Mouse (Mus musculus) MEL (cell line): ENCODE data around the gene Tas1r2. TPM values are rescaled to one million over a fixed set of nuclear protein-coding genes. Genes with fewer than 3 reads are reported as not detected.

Source experiments
- DNase-seq: peaks from one replicate; pipeline ENCODE4 v3.0.0; 2011; ENCODE audit warnings: low read depth, low spot score
- H3K27ac ChIP-seq: 2 replicates; pipeline ENCODE4 v1.5.1; 2012; ENCODE audit warnings: low read depth, mild to moderate bottlenecking, control low read depth, low read length, moderate library complexity; ENCODE audit not compliant: control insufficient read depth
- H3K27me3 ChIP-seq, 2 experiments: fragments of 150-350 bp in 1 of 2; sonication (generic) in 1 of 2; 2 replicates each; pipeline ENCODE4 v1.6.1; 2012; ENCODE audit warnings: low read length in 2 of 2, mild to moderate bottlenecking in 2 of 2, improper control_type of control experiment in 1 of 2, moderate library complexity in 1 of 2; ENCODE audit not compliant: insufficient read depth in 2 of 2, control insufficient read depth in 1 of 2
- H3K36me3 ChIP-seq, 2 experiments: 2 replicates each; pipeline ENCODE4 v1.6.1; 2012 to 2014; ENCODE audit warnings: low read length in 2 of 2, improper control_type of control experiment in 1 of 2, inconsistent platforms in 1 of 2, mild to moderate bottlenecking in 1 of 2; ENCODE audit not compliant: insufficient read depth in 2 of 2, control insufficient read depth in 1 of 2
- H3K4me1 ChIP-seq, 2 experiments: fragments of 150-350 bp in 1 of 2; sonication (generic) in 1 of 2; 2 replicates each; pipeline ENCODE4 v1.6.1; 2012; ENCODE audit warnings: low read length in 2 of 2, improper control_type of control experiment in 1 of 2, mild to moderate bottlenecking in 1 of 2; ENCODE audit not compliant: insufficient read depth in 2 of 2, control insufficient read depth in 1 of 2
- H3K4me3 ChIP-seq, 2 experiments: fragments of 150-350 bp in 1 of 2; sonication (generic) in 1 of 2; 2 replicates each; pipeline ENCODE4 v1.5.1; 2012; ENCODE audit warnings: low read depth in 2 of 2, low read length in 2 of 2, mild to moderate bottlenecking in 2 of 2, moderate library complexity in 2 of 2, control low read depth in 1 of 2, improper control_type of control experiment in 1 of 2; ENCODE audit not compliant: control insufficient read depth in 1 of 2, insufficient read depth in 1 of 2
- H3K79me2 ChIP-seq: 2 replicates; pipeline ENCODE4 v1.6.1; 2012; ENCODE audit warnings: mild to moderate bottlenecking, low read length, moderate library complexity; ENCODE audit not compliant: control insufficient read depth, poor library complexity, insufficient read depth
- H3K9ac ChIP-seq: 2 replicates; pipeline ENCODE4 v1.6.1; 2012; ENCODE audit warnings: low read depth, mild to moderate bottlenecking, control low read depth, low read length, moderate library complexity; ENCODE audit not compliant: control insufficient read depth, poor library complexity, severe bottlenecking
- H3K9me3 ChIP-seq: fragments of 150-350 bp; sonication (generic); replicated peaks from 2 replicates; pipeline ENCODE4 v1.6.1; 2012; ENCODE audit warnings: mild to moderate bottlenecking, low read length, improper control_type of control experiment, moderate library complexity; ENCODE audit not compliant: insufficient read depth
- CHD1 ChIP-seq: IDR thresholded peaks from 2 replicates; pipeline ENCODE4 v1.6.1; 2012; ENCODE audit warnings: low read depth, mild to moderate bottlenecking, inconsistent platforms, low read length, improper control_type of control experiment
- CHD2 ChIP-seq: IDR thresholded peaks from 2 replicates; pipeline ENCODE4 v1.6.1; 2011; ENCODE audit warnings: low read length, improper control_type of control experiment
- CTCF ChIP-seq, 3 experiments: IDR thresholded peaks in 2 of 3; conservative IDR thresholded peaks in 1 of 3; 2 replicates each; pipeline ENCODE4 v1.5.1; 2011 to 2012; ENCODE audit warnings: low read length in 3 of 3, low read depth in 2 of 3, mild to moderate bottlenecking in 2 of 3, improper control_type of control experiment in 1 of 3, inconsistent platforms in 1 of 3, mixed read lengths in 1 of 3, moderate library complexity in 1 of 3; ENCODE audit not compliant: control insufficient read depth in 1 of 3, insufficient read depth in 1 of 3, poor library complexity in 1 of 3, severe bottlenecking in 1 of 3
- E2F4 ChIP-seq: IDR thresholded peaks from 2 replicates; pipeline ENCODE4 v1.6.1; 2011; ENCODE audit warnings: low read depth, low read length, improper control_type of control experiment, borderline replicate concordance
- ETS1 ChIP-seq: IDR thresholded peaks from 2 replicates; pipeline ENCODE4 v1.6.1; 2012; ENCODE audit warnings: low read depth, mild to moderate bottlenecking, inconsistent platforms, low read length, improper control_type of control experiment, moderate library complexity
- HCFC1 ChIP-seq: IDR thresholded peaks from 2 replicates; pipeline ENCODE4 v1.6.1; 2012; ENCODE audit warnings: low read depth, mild to moderate bottlenecking, inconsistent platforms, low read length, improper control_type of control experiment, moderate library complexity
- JUND ChIP-seq: IDR thresholded peaks from 2 replicates; pipeline ENCODE4 v1.6.1; 2011; ENCODE audit warnings: low read depth, mild to moderate bottlenecking, improper control_type of control experiment, low read length
- KAT2A ChIP-seq: conservative IDR thresholded peaks from 2 replicates; pipeline ENCODE4 v1.6.1; 2012; ENCODE audit warnings: low read depth, low read length, improper control_type of control experiment, inconsistent platforms
- MAX ChIP-seq: IDR thresholded peaks from 2 replicates; pipeline ENCODE4 v1.6.1; 2011; ENCODE audit warnings: low read length, improper control_type of control experiment
- MAZ ChIP-seq: IDR thresholded peaks from 2 replicates; pipeline ENCODE4 v1.6.1; 2012; ENCODE audit warnings: low read depth, mild to moderate bottlenecking, inconsistent platforms, low read length, improper control_type of control experiment
- MEF2A ChIP-seq: IDR thresholded peaks from 2 replicates; pipeline ENCODE4 v1.6.1; 2014; ENCODE audit warnings: low read depth, mild to moderate bottlenecking, inconsistent platforms, low read length, improper control_type of control experiment; ENCODE audit not compliant: poor library complexity, insufficient replicate concordance, severe bottlenecking; ENCODE audit errors: extremely low read depth
- MXI1 ChIP-seq: IDR thresholded peaks from 2 replicates; pipeline ENCODE4 v1.6.1; 2011; ENCODE audit warnings: mild to moderate bottlenecking, low read depth, low read length, improper control_type of control experiment
- POLR2AphosphoS5 ChIP-seq: IDR thresholded peaks from 2 replicates; pipeline ENCODE4 v1.6.1; 2012; ENCODE audit warnings: low read depth, borderline replicate concordance, mild to moderate bottlenecking, inconsistent platforms, low read length, moderate library complexity, mixed read lengths
- RAD21 ChIP-seq: IDR thresholded peaks from 2 replicates; pipeline ENCODE4 v1.6.1; 2011; ENCODE audit warnings: mild to moderate bottlenecking, low read depth, low read length, improper control_type of control experiment
- RCOR1 ChIP-seq: IDR thresholded peaks from 2 replicates; pipeline ENCODE4 v1.6.1; 2012; ENCODE audit warnings: low read depth, mild to moderate bottlenecking, inconsistent platforms, low read length, improper control_type of control experiment
- SIN3A ChIP-seq: IDR thresholded peaks from 2 replicates; pipeline ENCODE4 v1.6.1; 2012; ENCODE audit warnings: low read length, improper control_type of control experiment, inconsistent platforms
- SMC3 ChIP-seq: IDR thresholded peaks from 2 replicates; pipeline ENCODE4 v1.6.1; 2011; ENCODE audit warnings: low read depth, low read length, improper control_type of control experiment
- USF1 ChIP-seq: IDR thresholded peaks from 2 replicates; pipeline ENCODE4 v1.6.1; 2014; ENCODE audit warnings: low read depth, mild to moderate bottlenecking, inconsistent platforms, low read length, improper control_type of control experiment, moderate library complexity
- USF2 ChIP-seq, 2 experiments: IDR thresholded peaks; 2 replicates each; pipeline ENCODE4 v1.6.1; 2011 to 2012; ENCODE audit warnings: improper control_type of control experiment in 2 of 2, low read length in 2 of 2, borderline replicate concordance in 1 of 2, inconsistent platforms in 1 of 2, low read depth in 1 of 2, mild to moderate bottlenecking in 1 of 2; ENCODE audit not compliant: insufficient read depth in 1 of 2
- ZC3H11A ChIP-seq: IDR thresholded peaks from 2 replicates; pipeline ENCODE4 v1.6.1; 2012; ENCODE audit warnings: low read depth, mild to moderate bottlenecking, inconsistent platforms, low read length, improper control_type of control experiment
- ZKSCAN1 ChIP-seq: IDR thresholded peaks from 2 replicates; pipeline ENCODE4 v1.6.1; 2012; ENCODE audit warnings: low read depth, mild to moderate bottlenecking, inconsistent platforms, low read length, improper control_type of control experiment, moderate library complexity
- ZMIZ1 ChIP-seq: IDR thresholded peaks from 2 replicates; pipeline ENCODE4 v1.6.1; 2012; ENCODE audit warnings: low read depth, mild to moderate bottlenecking, inconsistent platforms, low read length, improper control_type of control experiment, moderate library complexity
- polyA plus RNA-seq, 2 experiments: library from polyadenylated mRNA; stranded (reverse) in 1 of 2; unstranded in 1 of 2; fragments of >175 nt in 1 of 2; fragments of >200 nt in 1 of 2; gene quantifications; 2 replicates each; pipeline versions ENCODE4 v1.2.1 to v1.2.4; 2012; ENCODE audit warnings: low replicate concordance in 2 of 2, low read depth in 1 of 2; ENCODE audit not compliant: insufficient read length in 2 of 2, insufficient read depth in 1 of 2, missing spikeins in 1 of 2
- total RNA-seq: library from RNA; depleted of rRNA; stranded (reverse); fragments of 300-350 nt; gene quantifications from 2 replicates; pipeline ENCODE4 v1.2.3, GENCODE M21; 2012

Tas1r2 gene
- total and polyA plus RNA-seq, 3 experiments: not detected

- Histone ChIP-seq H3K36me3 (no peaks in the 10 kb centered on the region), H3K79me2 (no peaks in the 10 kb centered on the region), H3K27ac (no peak overlapping the region), H3K27me3 (no peaks in the 10 kb centered on the region), H3K4me1 (no peaks in the 10 kb centered on the region), H3K9me3 (no peaks in the 10 kb centered on the region), H3K9ac (no peak overlapping the region), H3K4me3 (no peak overlapping the region)
- no peak for DNase-seq
- no peak for TF ChIP-seq POLR2AphosphoS5
- TF ChIP-seq MAZ: no peak
- no peak for TF ChIP-seq ZC3H11A
- no peak for TF ChIP-seq SMC3
- TF ChIP-seq MAX: no peak
- TF ChIP-seq CTCF (IDR thresholded peaks at IDR 0.05 in 2 of 3, conservative IDR thresholded peaks at IDR 0.05 in 1 of 3; ENCODE audit: control insufficient read depth in 1 of 3, insufficient read depth in 1 of 3, low read depth in 2 of 3, low read length in 3 of 3, poor library complexity in 1 of 3, severe bottlenecking in 1 of 3): no peak
- TF ChIP-seq USF2 (IDR thresholded peaks at IDR 0.05; ENCODE audit: borderline replicate concordance in 1 of 2, insufficient read depth in 1 of 2, low read depth in 1 of 2, low read length in 2 of 2): no peak
- no peak for TF ChIP-seq CHD2
Measured at GRCm38 (mm10) chr4:139697755-139698154, 44.4 kb downstream of the Tas1r2 start.

- H3K9ac ChIP-seq: no peak overlapping the region
- H3K27me3 ChIP-seq: no peaks in the 10 kb centered on the region
- no peak overlapping the region for H3K4me3 ChIP-seq
- no peaks in the 10 kb centered on the region for H3K4me1 ChIP-seq
- no peaks in the 10 kb centered on the region for H3K36me3 ChIP-seq
- TF ChIP-seq MXI1 (no peak), HCFC1 (no peak), ZMIZ1 (no peak), ZC3H11A (no peak), SIN3A (no peak), E2F4 (no peak), ZKSCAN1 (no peak), USF2 (IDR thresholded peaks at IDR 0.05; ENCODE audit: borderline replicate concordance in 1 of 2, insufficient read depth in 1 of 2, low read depth in 1 of 2, low read length in 2 of 2) (no peak), USF1 (no peak), RCOR1 (no peak), JUND (no peak), POLR2AphosphoS5 (no peak), ETS1 (no peak), CHD2 (no peak), MAZ (no peak), CHD1 (no peak), MEF2A (no peak), RAD21 (no peak), KAT2A (no peak), CTCF (IDR thresholded peaks at IDR 0.05 in 2 of 3, conservative IDR thresholded peaks at IDR 0.05 in 1 of 3; ENCODE audit: control insufficient read depth in 1 of 3, insufficient read depth in 1 of 3, low read depth in 2 of 3, low read length in 3 of 3, poor library complexity in 1 of 3, severe bottlenecking in 1 of 3) (no peak)
- TF ChIP-seq, all 39 proteins: peak for 0
- no peaks in the 10 kb centered on the region for H3K79me2 ChIP-seq
- no peak overlapping the region for H3K27ac ChIP-seq
- H3K9me3 ChIP-seq: no peaks in the 10 kb centered on the region
- no peak for DNase-seq
Measured at GRCm38 (mm10) chr4:139698602-139699001, 45.3 kb downstream of the Tas1r2 start.
